Mouse (Mus musculus) limb, embryonic 13.5 days (tissue): Measurements from ENCODE around the gene Lipe. TPM values are rescaled to one million over a fixed set of nuclear protein-coding genes. Genes with fewer than 3 reads are reported as not detected.

ENCODE experiments used
- ATAC-seq: fragments of 200-750 bp; cut with Nextera tagmentation; 2 replicates; pipeline ENCODE4 v1.8.0; 2017; ENCODE audit warnings: low read depth, moderate number of reproducible peaks, moderate TSS enrichment; ENCODE audit not compliant: low FRiP score
- H3K27ac ChIP-seq: fragments of 300-500 bp; sonication (generic); 2 replicates; pipeline ENCODE4 v1.5.1; 2015; ENCODE audit warnings: inconsistent platforms, mild to moderate bottlenecking, moderate library complexity
- H3K27me3 ChIP-seq: fragments of 300-500 bp; sonication (generic); 2 replicates; pipeline ENCODE4 v1.6.1; 2015; ENCODE audit warnings: mild to moderate bottlenecking, inconsistent platforms
- H3K36me3 ChIP-seq: fragments of 300-500 bp; sonication (generic); 2 replicates; pipeline ENCODE4 v1.6.1; 2015; ENCODE audit warnings: inconsistent platforms, mild to moderate bottlenecking, moderate library complexity
- H3K4me1 ChIP-seq: fragments of 300-500 bp; sonication (generic); 2 replicates; pipeline ENCODE4 v1.6.1; 2015; ENCODE audit warnings: inconsistent platforms
- H3K4me2 ChIP-seq: fragments of 300-500 bp; sonication (generic); replicated peaks from 2 replicates; pipeline ENCODE4 v1.6.1; 2015; ENCODE audit warnings: inconsistent platforms, mild to moderate bottlenecking, moderate library complexity
- H3K4me3 ChIP-seq: fragments of 300-500 bp; sonication (generic); 2 replicates; pipeline ENCODE4 v1.5.1; 2015; ENCODE audit warnings: moderate library complexity, mild to moderate bottlenecking, inconsistent platforms
- H3K9ac ChIP-seq: fragments of 300-500 bp; sonication (generic); 2 replicates; pipeline ENCODE4 v1.6.1; 2015; ENCODE audit warnings: mild to moderate bottlenecking, inconsistent platforms
- H3K9me3 ChIP-seq: fragments of 300-500 bp; sonication (generic); 2 replicates; pipeline ENCODE4 v1.6.1; 2016; ENCODE audit warnings: inconsistent platforms
- WGBS: fragments of 180-500 bp; shearing (Covaris S2); methylation state at CpG from one replicate; pipeline ENCODE4 v1.1.7; 2015; 5-methylcytosine and 5-hydroxymethylcytosine counted together
- polyA plus RNA-seq: library from polyadenylated mRNA; unstranded; fragments of >200 nt; fragmentation: Nextera tagmentation; extraction: Ambion mirVana; gene quantifications from 2 replicates; pipeline ENCODE4 v1.2.1, GENCODE M21; 2015

Lipe gene
- polyA plus RNA-seq, 1 experiment from 2014 or later = 11.8 TPM

GRCm38 (mm10) chr7:25365937-25366625 is 32.4 kb downstream of the Lipe start:
- Histone ChIP-seq H3K4me1 (peaks cover 27% of the 10 kb centered on the region), H3K36me3 (peaks cover 36% of the 10 kb centered on the region), H3K27ac (no peak overlapping the region; the same call in 1 of the 2 replicates), H3K4me3 (no peak overlapping the region), H3K9me3 (no peaks in the 10 kb centered on the region), H3K27me3 (peaks cover 62% of the 10 kb centered on the region), H3K4me2 (no peak overlapping the region), H3K9ac (0 out of 2 replicates have a peak overlapping the region, but pooled peaks have one; percentile 9)
- no peak for ATAC-seq
- 58% methylated on average over 13 of the region's 13 CpGs for WGBS

- H3K27ac ChIP-seq = no peak overlapping the region
- H3K36me3 ChIP-seq = peaks cover 60% of the 10 kb centered on the region
- H3K9ac ChIP-seq = no peak overlapping the region
- no peak; the same call in 1 of the 2 replicates for ATAC-seq
- peaks cover 39% of the 10 kb centered on the region for H3K27me3 ChIP-seq
- no peak overlapping the region for H3K4me2 ChIP-seq
- 93% methylated on average over 17 of the region's 17 CpGs for WGBS
- no peak overlapping the region for H3K4me3 ChIP-seq
- H3K4me1 ChIP-seq = peaks cover 27% of the 10 kb centered on the region
- H3K9me3 ChIP-seq = no peaks in the 10 kb centered on the region
Observed at GRCm38 (mm10) chr7:25363632-25364031, 34.9 kb downstream of the Lipe start.

- H3K9me3 ChIP-seq = no peaks in the 10 kb centered on the region
- no peak overlapping the region for H3K4me3 ChIP-seq
- peaks cover 34% of the 10 kb centered on the region for H3K27me3 ChIP-seq
- WGBS = 88% methylated on average over 19 of the region's 19 CpGs
- no peak overlapping the region for H3K4me2 ChIP-seq
- peaks cover 27% of the 10 kb centered on the region for H3K4me1 ChIP-seq
- no peak overlapping the region for H3K27ac ChIP-seq
- H3K36me3 ChIP-seq = peaks cover 65% of the 10 kb centered on the region
- no peak for ATAC-seq
- H3K9ac ChIP-seq = no peak overlapping the region
Observed at GRCm38 (mm10) chr7:25363151-25363550, 35.4 kb downstream of the Lipe start.

- no peak overlapping the region for H3K4me3 ChIP-seq
- no peaks in the 10 kb centered on the region for H3K27me3 ChIP-seq
- H3K9ac ChIP-seq = peak overlapping the region; percentile 31; the same call in 1 of the 2 replicates
- no peak for ATAC-seq
- no peaks in the 10 kb centered on the region for H3K4me1 ChIP-seq
- WGBS = 84% methylated on average over 19 of the region's 19 CpGs
- no peak overlapping the region for H3K27ac ChIP-seq
- H3K36me3 ChIP-seq = peaks cover 96% of the 10 kb centered on the region
- H3K4me2 ChIP-seq = no peak overlapping the region
- no peaks in the 10 kb centered on the region for H3K9me3 ChIP-seq
Observed at GRCm38 (mm10) chr7:25358721-25359206, 39.7 kb downstream of the Lipe start.

GRCm38 (mm10) chr7:25348861-25349260 is 49.6 kb downstream of the Lipe start:
- Histone ChIP-seq H3K4me1 (no peaks in the 10 kb centered on the region), H3K36me3 (peaks cover 98% of the 10 kb centered on the region), H3K4me2 (no peak overlapping the region), H3K9me3 (no peaks in the 10 kb centered on the region; the same call in 1 of the 2 replicates), H3K9ac (no peak overlapping the region), H3K4me3 (no peak overlapping the region), H3K27me3 (no peaks in the 10 kb centered on the region), H3K27ac (no peak overlapping the region)
- WGBS = 91% methylated on average over 8 of the region's 8 CpGs
- ATAC-seq = no peak

GRCm38 (mm10) chr7:25341000-25341784 is 57.3 kb downstream of the Lipe start:
- Histone ChIP-seq H3K9ac (no peak overlapping the region), H3K27me3 (no peaks in the 10 kb centered on the region), H3K9me3 (no peaks in the 10 kb centered on the region), H3K27ac (no peak overlapping the region), H3K4me2 (no peak overlapping the region), H3K4me1 (no peaks in the 10 kb centered on the region), H3K4me3 (no peak overlapping the region), H3K36me3 (peaks cover 91% of the 10 kb centered on the region)
- WGBS = 82% methylated on average over 20 of the region's 20 CpGs
- ATAC-seq = no peak

GRCm38 (mm10) chr7:25339329-25339728 is 59.2 kb downstream of the Lipe start:
- Histone ChIP-seq H3K27me3 (no peaks in the 10 kb centered on the region), H3K9me3 (no peaks in the 10 kb centered on the region), H3K27ac (no peak overlapping the region), H3K4me1 (no peaks in the 10 kb centered on the region), H3K4me3 (no peak overlapping the region), H3K9ac (no peak overlapping the region), H3K36me3 (peaks cover 92% of the 10 kb centered on the region), H3K4me2 (no peak overlapping the region)
- 91% methylated on average over 9 of the region's 9 CpGs for WGBS
- ATAC-seq = no peak

- ATAC-seq = no peak
- H3K4me1 ChIP-seq = no peaks in the 10 kb centered on the region
- WGBS = 85% methylated on average over 12 of the region's 12 CpGs
- no peaks in the 10 kb centered on the region for H3K9me3 ChIP-seq
- no peak overlapping the region for H3K4me2 ChIP-seq
- H3K27ac ChIP-seq = no peak overlapping the region
- no peaks in the 10 kb centered on the region for H3K27me3 ChIP-seq
- no peak overlapping the region for H3K9ac ChIP-seq
- H3K4me3 ChIP-seq = no peak overlapping the region
- H3K36me3 ChIP-seq = peaks cover 94% of the 10 kb centered on the region
Observed at GRCm38 (mm10) chr7:25334472-25334871, 64.0 kb downstream of the Lipe start.

GRCm38 (mm10) chr7:25333596-25334307 is 64.8 kb downstream of the Lipe start:
- Histone ChIP-seq H3K9me3 (no peaks in the 10 kb centered on the region), H3K4me3 (no peak overlapping the region), H3K27ac (no peak overlapping the region), H3K4me1 (no peaks in the 10 kb centered on the region), H3K27me3 (no peaks in the 10 kb centered on the region), H3K36me3 (peaks cover 93% of the 10 kb centered on the region), H3K9ac (no peak overlapping the region), H3K4me2 (no peak overlapping the region)
- peak; percentile 51; the same call in 1 of the 2 replicates for ATAC-seq
- 48% methylated on average over 16 of the region's 16 CpGs for WGBS
